Mouse (Mus musculus): ENCODE data around the gene Tox3. TPM values are rescaled to one million over a fixed set of nuclear protein-coding genes. Genes with fewer than 3 reads are reported as not detected.

Gene Tox3
- polyA plus RNA-seq, 1 experiment = 13.5 TPM

- H3K27ac ChIP-seq (ENCODE audit: insufficient read depth, low read length) = no peak overlapping the region
Measured at GRCm38 (mm10) chr8:90330377-90331285, 17.5 kb downstream of the Tox3 start.

GRCm38 (mm10) chr8:90323824-90324223, 24.3 kb downstream of the Tox3 start:
- Histone ChIP-seq H3K4me1 (ENCODE audit: control insufficient read depth, insufficient read depth, low read length) (peaks cover 9% of the 10 kb centered on the region), H3K4me3 (ENCODE audit: insufficient read depth, low read length) (no peak overlapping the region), H3K27ac (ENCODE audit: insufficient read depth, low read length) (no peak overlapping the region)
- TF ChIP-seq POLR2A (IDR thresholded peaks at IDR 0.05; ENCODE audit: extremely low read depth, insufficient read depth, low read length) (no peak), CTCF (IDR thresholded peaks at IDR 0.05; ENCODE audit: extremely low read depth, insufficient read depth, low read length) (no peak)

More at GRCm38 (mm10) chr8:90330377-90331285, 17.5 kb downstream of the Tox3 start:
- Histone ChIP-seq H3K4me1 (ENCODE audit: control insufficient read depth, insufficient read depth, low read length) (no peaks in the 10 kb centered on the region), H3K4me3 (ENCODE audit: insufficient read depth, low read length) (no peak overlapping the region)
- no peak for TF ChIP-seq CTCF (IDR thresholded peaks at IDR 0.05; ENCODE audit: extremely low read depth, insufficient read depth, low read length)
- no peak for TF ChIP-seq POLR2A (IDR thresholded peaks at IDR 0.05; ENCODE audit: extremely low read depth, insufficient read depth, low read length)

GRCm38 (mm10) chr8:90322701-90323439, 25.3 kb downstream of the Tox3 start:
- H3K4me1 ChIP-seq (ENCODE audit: control insufficient read depth, insufficient read depth, low read length) = peaks cover 9% of the 10 kb centered on the region
- TF ChIP-seq POLR2A (IDR thresholded peaks at IDR 0.05; ENCODE audit: extremely low read depth, insufficient read depth, low read length) (no peak), CTCF (IDR thresholded peaks at IDR 0.05; ENCODE audit: extremely low read depth, insufficient read depth, low read length) (no peak)
- H3K27ac ChIP-seq (ENCODE audit: insufficient read depth, low read length) = no peak overlapping the region
- H3K4me3 ChIP-seq (ENCODE audit: insufficient read depth, low read length) = no peak overlapping the region

- TF ChIP-seq POLR2A (IDR thresholded peaks at IDR 0.05; ENCODE audit: extremely low read depth, insufficient read depth, low read length) (no peak), CTCF (IDR thresholded peaks at IDR 0.05; ENCODE audit: extremely low read depth, insufficient read depth, low read length) (no peak)
- Histone ChIP-seq H3K4me1 (ENCODE audit: control insufficient read depth, insufficient read depth, low read length) (peaks cover 9% of the 10 kb centered on the region), H3K27ac (ENCODE audit: insufficient read depth, low read length) (no peak overlapping the region), H3K4me3 (ENCODE audit: insufficient read depth, low read length) (no peak overlapping the region)
Measured at GRCm38 (mm10) chr8:90321255-90321654, 26.9 kb downstream of the Tox3 start.

- Histone ChIP-seq H3K27ac (ENCODE audit: insufficient read depth, low read length) (no peak overlapping the region), H3K4me1 (ENCODE audit: control insufficient read depth, insufficient read depth, low read length) (peaks cover 2% of the 10 kb centered on the region; the same call in 1 of the 2 replicates), H3K4me3 (ENCODE audit: insufficient read depth, low read length) (no peak overlapping the region)
- TF ChIP-seq CTCF (IDR thresholded peaks at IDR 0.05; ENCODE audit: extremely low read depth, insufficient read depth, low read length) = no peak
- TF ChIP-seq POLR2A (IDR thresholded peaks at IDR 0.05; ENCODE audit: extremely low read depth, insufficient read depth, low read length) = no peak
Measured at GRCm38 (mm10) chr8:90314312-90314711, 33.8 kb downstream of the Tox3 start.

- TF ChIP-seq CTCF (IDR thresholded peaks at IDR 0.05; ENCODE audit: extremely low read depth, insufficient read depth, low read length) = no peak
- no peak for TF ChIP-seq POLR2A (IDR thresholded peaks at IDR 0.05; ENCODE audit: extremely low read depth, insufficient read depth, low read length)
- no peak overlapping the region for H3K27ac ChIP-seq (ENCODE audit: insufficient read depth, low read length)
- peaks cover 3% of the 10 kb centered on the region; the same call in 1 of the 2 replicates for H3K4me1 ChIP-seq (ENCODE audit: control insufficient read depth, insufficient read depth, low read length)
- H3K4me3 ChIP-seq (ENCODE audit: insufficient read depth, low read length) = no peak overlapping the region
Measured at GRCm38 (mm10) chr8:90302951-90303350, 45.2 kb downstream of the Tox3 start.

GRCm38 (mm10) chr8:90302252-90302651, 45.9 kb downstream of the Tox3 start:
- H3K4me1 ChIP-seq (ENCODE audit: control insufficient read depth, insufficient read depth, low read length) = peaks cover 3% of the 10 kb centered on the region; the same call in 1 of the 2 replicates
- TF ChIP-seq CTCF (IDR thresholded peaks at IDR 0.05; ENCODE audit: extremely low read depth, insufficient read depth, low read length) = no peak
- no peak for TF ChIP-seq POLR2A (IDR thresholded peaks at IDR 0.05; ENCODE audit: extremely low read depth, insufficient read depth, low read length)
- H3K4me3 ChIP-seq (ENCODE audit: insufficient read depth, low read length) = no peak overlapping the region
- no peak overlapping the region; the same call in 1 of the 2 replicates for H3K27ac ChIP-seq (ENCODE audit: insufficient read depth, low read length)

- no peak for TF ChIP-seq POLR2A (IDR thresholded peaks at IDR 0.05; ENCODE audit: extremely low read depth, insufficient read depth, low read length)
- TF ChIP-seq CTCF (IDR thresholded peaks at IDR 0.05; ENCODE audit: extremely low read depth, insufficient read depth, low read length) = no peak
- peaks cover 3% of the 10 kb centered on the region; the same call in 1 of the 2 replicates for H3K4me1 ChIP-seq (ENCODE audit: control insufficient read depth, insufficient read depth, low read length)
- no peak overlapping the region for H3K27ac ChIP-seq (ENCODE audit: insufficient read depth, low read length)
- H3K4me3 ChIP-seq (ENCODE audit: insufficient read depth, low read length) = no peak overlapping the region
Measured at GRCm38 (mm10) chr8:90301543-90301942, 46.6 kb downstream of the Tox3 start.

GRCm38 (mm10) chr8:90300973-90301372, 47.2 kb downstream of the Tox3 start:
- no peak overlapping the region for H3K4me3 ChIP-seq (ENCODE audit: insufficient read depth, low read length)
- no peak for TF ChIP-seq POLR2A (IDR thresholded peaks at IDR 0.05; ENCODE audit: extremely low read depth, insufficient read depth, low read length)
- TF ChIP-seq CTCF (IDR thresholded peaks at IDR 0.05; ENCODE audit: extremely low read depth, insufficient read depth, low read length) = no peak
- peaks cover 3% of the 10 kb centered on the region; the same call in 1 of the 2 replicates for H3K4me1 ChIP-seq (ENCODE audit: control insufficient read depth, insufficient read depth, low read length)
- no peak overlapping the region for H3K27ac ChIP-seq (ENCODE audit: insufficient read depth, low read length)

Data from cortical plate, adult 2 months (tissue).